Mouse (Mus musculus) thymus, postnatal 36 days (tissue): ENCODE data around the gene Cnfn.

Experiments used
- DNase-seq, 2 experiments: peaks; one replicate each; pipeline ENCODE4 v3.0.0; 2022; ENCODE audit warnings: mixed read lengths in 2 of 2

Cnfn gene

DNA sequence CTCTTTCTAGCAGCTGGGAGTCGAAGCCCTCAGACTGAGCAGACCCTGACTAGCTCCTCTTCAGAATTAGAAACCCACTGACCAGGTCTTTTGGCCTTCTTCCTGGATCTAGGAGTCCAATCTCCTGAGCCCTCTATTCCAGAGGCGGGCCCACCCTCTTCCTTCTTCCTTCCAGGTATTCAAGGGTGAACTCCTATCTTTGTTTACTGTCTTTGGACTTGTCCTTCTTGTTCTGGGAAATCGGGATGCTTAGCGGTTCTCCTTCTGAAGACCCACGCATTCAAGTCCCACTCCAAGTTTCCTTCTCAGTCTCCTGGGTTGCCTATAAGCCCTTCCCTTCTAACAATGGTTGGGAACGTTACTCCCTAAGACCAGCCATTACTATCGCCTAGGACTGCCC lies 19.4 kb upstream of the Cnfn start:
- no peak for DNase-seq

DNA sequence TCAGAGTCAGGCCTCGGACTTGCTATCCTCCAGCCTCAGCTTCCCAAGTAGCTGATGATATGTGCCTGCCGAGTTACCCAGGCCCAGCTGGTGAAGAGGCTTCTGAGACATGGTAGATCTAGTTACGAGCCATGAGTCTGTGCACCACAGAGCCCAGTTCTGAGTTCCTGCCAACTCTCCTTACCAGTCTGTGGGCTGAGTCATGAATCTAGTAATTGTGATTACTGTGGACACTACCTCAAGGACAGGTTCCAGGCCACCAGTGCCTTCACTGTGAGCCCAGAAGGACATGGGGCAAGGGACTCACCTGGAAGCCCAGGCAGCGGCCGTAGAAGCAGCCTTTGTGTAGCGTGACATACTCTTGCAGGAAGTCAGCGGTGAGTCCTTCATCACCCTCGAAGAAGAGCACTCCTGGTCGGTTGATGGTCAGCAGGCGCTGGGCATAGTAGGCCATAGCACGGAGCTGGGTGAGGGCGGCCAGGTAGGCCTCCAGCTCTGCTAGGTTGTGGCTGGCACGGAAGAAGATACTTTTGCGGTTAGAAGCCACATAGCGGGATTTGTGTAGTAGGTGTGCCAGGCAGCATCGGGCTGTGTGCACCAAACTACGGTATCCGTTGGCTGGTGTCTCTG lies 18.4 kb upstream of the Cnfn start:
- no peak for DNase-seq

DNA sequence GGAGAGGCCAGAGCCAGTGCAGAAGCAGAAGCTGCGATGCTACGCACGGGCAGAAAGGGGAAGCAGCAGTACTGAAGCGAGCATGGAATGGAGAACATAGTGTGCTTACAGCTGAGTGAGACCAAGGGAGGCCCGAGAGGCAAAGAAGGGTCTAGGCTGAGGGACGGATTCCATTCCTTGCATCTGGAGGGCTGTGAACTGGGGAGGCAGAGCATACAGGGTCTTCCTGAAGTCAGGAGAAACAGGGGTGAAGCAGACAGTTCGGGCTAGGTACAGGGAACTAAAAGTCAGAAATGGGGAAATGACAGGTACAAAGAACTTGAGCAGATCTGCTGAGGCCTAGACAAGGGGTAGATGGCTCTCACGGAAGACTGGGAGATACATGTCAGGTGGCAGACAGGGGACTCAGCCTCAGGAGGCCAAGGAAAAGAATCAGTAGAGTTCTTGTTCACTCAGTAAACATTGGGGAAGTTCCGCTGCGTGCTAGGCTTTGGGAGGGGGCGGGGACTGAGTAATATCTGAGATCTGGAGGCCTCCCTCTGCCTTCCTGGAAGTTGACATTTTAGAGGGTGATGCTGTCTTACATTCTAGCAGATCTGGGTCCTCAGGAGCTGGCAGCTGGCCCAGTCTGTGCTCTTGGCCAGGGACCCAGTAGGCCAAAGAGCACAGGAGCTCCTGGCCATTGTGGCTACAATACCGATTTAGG lies 16.5 kb upstream of the Cnfn start:
- DNase-seq: peak in 1 of 2 experiments; percentile 19

DNA sequence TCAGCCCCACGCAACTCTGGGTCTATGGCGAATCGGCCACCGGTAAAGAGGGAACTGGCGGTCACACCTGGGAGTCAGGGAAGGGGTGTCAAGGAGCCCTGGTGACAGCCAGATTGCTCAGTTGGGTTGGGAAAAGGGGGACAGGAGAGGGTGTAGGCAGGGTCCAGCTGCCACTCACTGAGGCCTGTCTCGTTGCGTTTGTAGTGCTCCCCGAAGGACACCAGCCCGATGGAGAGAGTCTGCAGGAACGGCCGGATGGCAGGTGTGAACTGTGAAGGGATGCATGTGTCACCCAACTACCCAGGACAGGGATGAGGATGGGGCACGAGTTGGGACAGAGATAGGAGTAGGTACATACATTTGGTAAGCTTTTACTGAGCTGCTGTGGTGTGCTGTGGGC lies 15.7 kb upstream of the Cnfn start:
- DNase-seq: no peak

DNA sequence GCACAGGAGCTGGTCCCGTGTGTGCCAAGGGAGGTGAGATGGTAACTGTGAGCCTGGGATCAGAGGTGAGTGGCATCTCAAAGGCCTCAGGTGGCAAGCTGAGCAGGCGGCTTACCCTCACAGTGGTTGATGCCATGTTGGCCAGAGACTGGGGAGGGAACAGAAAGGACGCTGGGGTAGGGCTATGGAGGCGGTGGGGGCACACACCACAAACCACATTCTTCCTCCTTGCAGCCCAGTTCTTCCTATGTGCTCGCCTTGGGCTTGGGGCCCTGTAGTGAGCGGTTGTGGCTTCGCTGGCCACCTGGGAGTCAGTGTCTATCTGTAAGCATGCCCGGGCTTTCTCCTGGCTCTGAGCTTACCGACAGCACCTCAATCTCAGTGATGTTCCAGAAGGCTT lies 15.3 kb upstream of the Cnfn start:
- no peak for DNase-seq

DNA sequence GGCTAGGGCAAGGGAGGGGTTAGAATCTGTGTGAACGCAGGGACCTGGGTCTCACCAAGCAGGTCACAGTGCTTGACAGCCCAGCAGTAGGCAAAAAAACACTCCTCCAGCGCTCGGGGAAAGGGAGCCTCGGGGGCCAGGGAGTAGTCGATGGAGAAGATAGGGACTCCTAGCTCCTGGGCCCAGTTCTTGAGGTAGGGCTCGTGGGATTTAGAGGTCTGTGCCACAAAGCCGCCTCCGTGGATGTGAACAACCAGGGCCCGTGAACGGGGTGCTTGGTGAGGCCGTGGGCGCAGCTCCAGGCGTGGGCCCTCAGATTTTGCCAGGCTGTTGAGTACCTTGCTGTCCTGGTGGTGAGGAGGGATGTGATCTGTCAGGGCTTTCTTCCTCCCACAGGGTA lies 14.8 kb upstream of the Cnfn start:
- no peak for DNase-seq

DNA sequence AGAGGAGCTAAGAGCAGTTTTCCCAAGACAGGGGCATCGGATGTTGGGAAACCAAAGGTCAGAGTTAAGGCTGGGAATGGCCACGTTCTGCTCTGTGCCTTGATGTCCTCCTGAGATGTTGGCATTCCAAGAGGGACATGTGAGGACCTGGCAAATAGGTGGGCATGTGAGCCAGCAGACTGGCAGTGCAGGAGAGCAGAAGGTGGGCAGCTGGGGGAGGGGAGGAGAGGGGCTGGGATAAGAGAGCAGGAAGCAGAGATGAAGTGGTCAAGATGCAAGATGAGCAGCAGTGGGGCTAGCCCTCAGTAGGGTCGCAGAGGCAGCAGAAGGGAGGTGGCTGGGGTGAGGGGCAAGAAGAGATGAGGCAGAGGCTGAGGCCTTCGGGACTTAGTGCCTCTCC lies 14.4 kb upstream of the Cnfn start:
- DNase-seq: no peak

DNA sequence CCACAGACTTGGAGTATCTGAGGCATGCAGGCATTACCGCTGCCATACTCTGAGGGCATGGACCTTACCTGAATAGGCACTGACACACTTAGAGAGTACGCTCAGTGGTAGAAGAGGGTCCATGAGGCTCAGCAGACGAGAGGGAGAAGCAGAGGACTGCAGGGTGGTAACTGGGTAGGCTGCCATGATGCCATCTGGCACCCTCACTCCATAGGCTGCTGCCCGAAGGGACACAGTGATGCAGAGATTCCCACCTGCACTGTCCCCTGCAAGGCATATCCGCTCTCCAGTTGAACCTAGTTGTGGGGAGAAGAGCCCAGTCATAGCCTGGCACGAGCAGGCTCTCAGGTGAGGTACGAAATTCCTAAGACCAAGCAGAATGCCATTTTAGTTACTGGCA lies 13.9 kb upstream of the Cnfn start:
- DNase-seq: no peak

DNA sequence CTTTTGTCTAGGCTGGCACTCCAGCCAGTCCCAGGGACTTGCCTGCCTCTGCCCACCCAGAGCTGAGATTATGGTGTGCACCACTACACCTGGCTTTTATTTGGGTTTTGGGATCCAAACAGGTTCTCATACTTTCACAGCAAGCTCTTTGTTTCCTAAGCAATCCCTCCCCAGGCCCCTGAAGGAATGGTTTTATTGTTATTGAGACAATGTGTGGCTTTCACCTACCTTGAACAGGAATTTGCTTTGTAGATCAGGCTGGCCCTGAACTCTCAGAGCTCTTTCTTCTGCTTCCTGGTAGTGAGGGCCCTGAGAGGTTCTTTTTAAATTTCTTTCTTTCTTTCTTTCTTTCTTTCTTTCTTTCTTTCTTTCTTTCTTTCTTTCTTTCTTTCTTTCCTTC lies 13.0 kb upstream of the Cnfn start:
- DNase-seq: no peak

DNA sequence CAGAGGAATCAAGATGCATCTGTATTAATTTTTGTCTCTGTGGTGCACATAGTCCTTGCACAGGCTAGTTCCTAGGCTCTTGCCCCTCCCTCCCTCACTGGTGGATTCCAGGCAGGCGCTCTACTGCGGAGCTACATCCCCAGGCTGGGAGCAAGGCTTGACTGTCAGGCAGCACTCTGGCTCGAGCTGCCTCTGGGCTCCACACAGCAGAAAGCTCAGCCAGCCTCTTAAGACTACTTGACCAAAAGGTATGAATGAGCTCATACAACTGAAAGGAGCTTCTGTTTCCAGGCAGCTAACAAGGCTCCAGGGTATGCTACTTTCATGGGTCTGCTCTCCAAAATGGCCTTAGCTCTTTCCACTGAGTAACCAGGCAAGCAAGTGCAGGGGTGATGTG lies 11.8 kb upstream of the Cnfn start:
- DNase-seq: no peak

DNA sequence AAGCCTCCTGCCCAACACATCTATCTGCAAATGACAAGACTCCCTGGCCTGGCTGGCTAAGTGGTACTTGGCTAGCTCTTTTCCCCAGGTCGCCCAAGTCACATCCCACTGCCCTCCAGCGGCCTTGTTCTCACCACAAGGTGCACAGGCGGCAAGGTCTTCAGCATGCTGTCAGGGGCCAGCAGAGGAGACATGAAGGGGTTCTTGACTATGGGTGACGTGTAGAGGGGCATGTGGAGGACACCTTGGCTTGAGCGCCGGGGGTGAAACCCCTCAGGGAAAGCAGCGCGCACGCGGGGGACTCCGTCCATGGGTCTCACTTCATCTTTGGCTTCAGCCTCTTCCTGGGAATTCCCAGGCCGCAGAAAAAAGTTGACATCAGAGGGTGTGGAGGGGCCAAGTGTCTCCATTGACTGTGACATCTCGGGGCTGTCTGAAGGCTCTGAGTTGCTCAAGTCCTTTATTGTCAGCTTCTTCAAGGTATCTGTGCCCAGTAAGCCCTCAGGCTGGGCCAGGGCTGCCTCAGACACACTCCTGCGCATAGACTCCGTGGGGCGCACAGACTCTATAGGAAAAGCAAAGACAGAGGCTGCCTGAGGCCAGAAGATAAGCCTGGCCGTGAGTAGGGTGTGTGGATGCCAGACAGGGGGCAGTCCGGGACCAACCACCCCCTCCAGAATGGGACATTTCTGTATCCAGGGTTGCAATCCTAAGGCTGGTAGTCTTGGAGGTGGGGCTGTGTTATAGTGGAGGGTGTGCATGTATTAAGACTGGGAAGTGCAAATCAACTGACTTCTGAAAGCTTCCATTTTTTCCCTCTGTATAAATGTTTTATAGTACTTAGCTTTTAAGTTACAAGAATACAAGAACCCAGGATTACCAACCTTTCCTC lies 11.1 kb upstream of the Cnfn start:
- DNase-seq: peak; percentile 21 to 49

DNA sequence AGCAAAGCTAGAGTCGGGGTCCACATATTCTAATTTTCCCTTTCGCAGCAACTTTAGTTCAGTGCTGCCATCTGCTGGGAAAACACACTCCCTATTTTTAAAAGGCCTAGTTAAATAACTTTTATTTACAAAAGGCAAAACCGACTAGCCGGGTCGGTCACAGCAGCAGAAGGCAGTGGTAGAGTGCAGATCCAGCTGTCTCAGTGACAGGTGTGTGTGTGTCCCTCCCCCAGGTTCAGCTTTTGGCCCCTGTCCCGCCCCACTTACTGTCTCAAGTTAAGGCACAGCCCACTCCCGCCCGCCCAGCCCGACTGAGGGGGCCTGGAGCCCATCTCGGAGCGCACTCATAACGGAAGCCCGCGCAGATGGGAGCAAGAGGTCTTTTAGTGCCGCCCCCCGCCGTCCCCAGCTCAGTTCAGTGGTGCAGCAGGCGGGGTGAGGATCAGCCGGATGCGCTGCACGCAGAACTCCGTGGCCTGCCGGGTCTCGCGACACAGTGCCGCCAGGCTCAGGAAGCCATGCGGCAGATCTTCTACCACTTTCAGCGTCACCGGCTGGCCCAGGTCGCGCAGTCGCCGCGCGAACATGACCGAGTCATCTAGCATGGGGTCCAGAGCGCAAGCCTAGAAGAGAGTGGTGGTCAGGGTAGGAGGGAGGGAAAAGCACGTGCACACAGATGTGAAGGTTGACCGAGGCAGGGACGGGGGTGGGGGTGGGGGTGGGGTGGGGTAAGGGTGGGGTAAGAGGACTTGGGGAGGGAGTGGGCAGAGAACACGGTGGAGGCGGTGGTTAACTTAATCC lies 10.2 kb upstream of the Cnfn start:
- DNase-seq: peak; percentile 86 to 93

DNA sequence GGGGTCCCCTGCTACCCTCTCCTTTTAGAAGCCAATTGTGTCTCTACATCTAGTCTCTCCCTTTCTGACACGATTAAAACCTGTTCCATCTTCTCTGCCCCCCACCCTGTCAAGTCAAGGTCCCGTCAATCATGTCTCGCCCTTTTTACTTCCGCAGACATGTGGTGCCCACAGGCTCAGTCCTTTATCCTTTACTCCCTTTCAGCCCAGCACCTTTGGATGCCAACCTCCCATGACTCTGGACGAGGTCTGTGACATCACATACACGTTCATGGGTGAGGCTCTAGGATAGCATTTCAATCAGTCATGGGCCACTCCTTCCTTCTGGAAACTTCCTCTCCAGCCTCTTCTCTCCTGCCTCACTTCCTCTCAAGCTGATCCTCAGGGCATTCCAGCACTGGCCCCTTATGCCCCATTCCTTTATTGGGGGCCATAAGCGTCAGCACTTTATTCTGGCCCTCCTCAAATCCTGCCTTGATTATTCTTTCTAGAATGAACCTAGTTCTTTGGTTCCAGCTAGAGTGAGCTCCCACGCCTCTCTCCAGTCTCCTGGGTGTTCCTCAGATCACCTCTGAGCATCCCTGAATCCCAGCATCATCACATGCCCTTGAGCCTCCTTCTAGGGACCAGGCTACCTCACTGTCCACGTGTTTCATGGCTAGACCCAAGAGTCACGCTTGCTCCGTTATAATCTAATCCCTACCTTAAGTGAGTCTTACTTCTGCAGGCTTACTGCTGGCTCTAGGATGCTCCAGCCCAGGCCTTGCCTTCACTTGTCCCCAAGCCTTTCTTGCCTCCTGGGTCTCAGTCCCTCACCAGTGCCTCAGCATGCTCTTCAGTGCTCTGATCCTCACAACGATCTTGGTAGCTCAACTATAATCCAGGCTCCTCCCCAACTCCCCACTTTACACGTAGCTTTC lies 8.9 kb upstream of the Cnfn start:
- DNase-seq: no peak

DNA sequence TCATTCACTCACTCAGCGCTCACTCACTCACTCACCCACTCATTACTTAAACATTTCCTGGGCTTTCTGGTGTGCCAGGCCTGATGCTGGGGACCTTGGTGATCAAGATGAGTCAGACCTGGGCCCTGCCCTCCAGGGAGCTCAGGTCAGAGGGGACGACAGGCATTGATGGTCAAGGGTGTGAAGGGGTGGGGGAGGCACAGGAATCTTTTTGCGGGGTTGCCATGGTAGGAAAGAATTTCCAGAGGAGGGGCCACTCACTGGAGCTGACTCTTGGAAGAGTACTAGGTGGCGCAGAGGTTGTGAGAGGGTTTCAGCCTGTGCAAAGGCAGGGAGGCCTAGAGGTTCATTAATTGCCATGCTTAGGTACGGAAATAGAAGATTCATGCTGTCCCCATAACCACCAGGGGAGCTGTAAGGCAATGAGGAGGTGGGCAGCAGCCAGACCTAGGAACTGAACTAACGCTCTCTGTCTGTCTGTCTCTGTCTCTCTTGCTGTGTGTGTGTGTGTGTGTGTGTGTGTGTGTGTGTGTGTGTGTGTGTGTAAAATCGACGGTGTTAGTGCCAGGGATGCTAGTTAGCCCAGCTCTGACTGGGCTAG lies 7.7 kb upstream of the Cnfn start:
- no peak for DNase-seq

DNA sequence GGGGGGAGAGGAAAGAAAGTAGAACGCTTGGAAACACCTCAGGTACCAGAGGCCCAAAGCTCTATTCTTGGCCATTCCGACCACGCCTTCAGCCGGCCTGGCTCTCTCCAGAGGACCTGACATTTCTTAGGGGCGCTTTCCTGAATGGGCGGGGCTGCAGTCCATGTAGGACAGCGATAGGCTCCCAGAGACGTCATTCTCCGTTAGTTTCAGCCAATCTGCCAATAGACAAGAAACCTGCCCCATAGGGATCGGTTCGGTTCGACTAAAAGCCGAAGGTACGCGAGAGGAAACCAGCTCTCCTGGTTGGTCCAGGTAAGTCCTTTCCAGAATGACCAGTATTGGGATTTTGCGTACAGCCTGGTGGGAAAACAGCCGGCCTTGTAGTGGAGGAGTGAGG lies 7.0 kb upstream of the Cnfn start:
- DNase-seq: no peak

DNA sequence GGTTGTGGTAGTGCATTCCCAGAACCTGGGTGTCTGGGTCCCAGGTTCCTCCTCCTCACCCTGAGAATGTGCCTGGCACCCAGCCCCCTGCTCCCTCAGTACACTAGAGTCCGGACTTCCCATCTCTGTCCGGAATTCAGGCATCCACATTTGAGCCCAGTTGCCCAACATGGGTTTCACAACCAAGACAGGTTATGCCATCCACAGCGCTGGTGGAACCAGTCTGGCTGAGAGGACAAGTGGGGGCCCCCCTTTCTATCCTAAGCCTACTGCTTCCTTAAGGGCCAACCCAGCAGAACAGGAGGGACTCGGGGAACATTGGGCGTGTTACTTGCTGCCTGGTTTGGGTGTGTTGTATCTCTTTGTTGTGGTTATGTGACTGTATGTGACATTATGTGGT lies 2.9 kb upstream of the Cnfn start:
- DNase-seq: no peak

DNA sequence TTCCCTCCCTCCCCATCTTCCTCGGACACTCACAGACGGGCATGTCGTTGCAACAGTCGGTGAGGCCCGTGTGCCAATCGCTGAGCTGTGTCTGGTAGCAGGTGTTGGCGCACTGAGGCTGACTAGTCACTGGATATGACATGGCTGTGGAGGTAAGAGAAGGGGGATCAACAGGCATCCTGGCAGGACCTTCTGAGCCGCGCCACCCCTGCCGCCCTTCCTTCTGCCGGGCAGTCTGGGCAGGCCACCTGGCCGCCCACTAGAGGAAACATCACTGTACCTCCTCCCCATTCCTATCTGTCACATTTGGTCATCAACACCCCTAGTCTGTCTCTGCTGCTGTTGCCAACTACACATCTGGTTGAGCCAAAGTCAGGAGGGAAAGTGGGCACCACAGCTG lies 1.2 kb downstream of the Cnfn start:
- DNase-seq: no peak

DNA sequence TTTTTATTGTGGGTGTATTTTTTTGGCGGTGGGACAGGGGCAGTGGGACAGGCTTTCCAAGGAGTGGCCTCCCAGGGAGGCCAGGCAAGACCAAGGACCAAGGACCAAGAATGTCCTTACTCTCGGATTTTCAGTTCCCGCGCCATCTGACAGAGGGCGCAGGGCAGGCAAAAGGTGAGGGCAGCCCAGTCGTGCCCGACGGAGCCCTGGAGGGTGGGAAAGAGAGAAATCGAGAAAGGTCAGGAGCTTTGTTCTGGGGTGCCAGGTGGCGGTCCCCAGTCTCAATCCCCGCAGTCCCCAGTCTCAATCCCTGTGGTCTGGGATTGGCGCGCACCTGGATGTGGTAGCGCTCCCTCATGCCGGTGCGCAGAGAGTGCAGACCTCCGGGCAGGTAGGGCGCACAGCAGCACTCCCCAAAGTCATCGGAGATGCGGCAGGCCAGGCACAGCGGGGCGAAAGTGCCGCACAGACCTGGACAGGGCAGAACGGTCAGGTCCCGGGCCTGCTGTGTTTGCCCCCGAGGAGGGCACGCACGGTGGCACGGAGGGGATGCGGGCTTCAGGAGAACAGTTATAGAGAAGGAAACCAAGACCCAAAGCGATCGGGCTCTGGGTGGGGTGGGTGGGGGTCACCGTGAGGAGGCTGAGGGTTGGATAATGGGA lies 1.8 kb downstream of the Cnfn start:
- DNase-seq: peak; percentile 25 to 29

DNA sequence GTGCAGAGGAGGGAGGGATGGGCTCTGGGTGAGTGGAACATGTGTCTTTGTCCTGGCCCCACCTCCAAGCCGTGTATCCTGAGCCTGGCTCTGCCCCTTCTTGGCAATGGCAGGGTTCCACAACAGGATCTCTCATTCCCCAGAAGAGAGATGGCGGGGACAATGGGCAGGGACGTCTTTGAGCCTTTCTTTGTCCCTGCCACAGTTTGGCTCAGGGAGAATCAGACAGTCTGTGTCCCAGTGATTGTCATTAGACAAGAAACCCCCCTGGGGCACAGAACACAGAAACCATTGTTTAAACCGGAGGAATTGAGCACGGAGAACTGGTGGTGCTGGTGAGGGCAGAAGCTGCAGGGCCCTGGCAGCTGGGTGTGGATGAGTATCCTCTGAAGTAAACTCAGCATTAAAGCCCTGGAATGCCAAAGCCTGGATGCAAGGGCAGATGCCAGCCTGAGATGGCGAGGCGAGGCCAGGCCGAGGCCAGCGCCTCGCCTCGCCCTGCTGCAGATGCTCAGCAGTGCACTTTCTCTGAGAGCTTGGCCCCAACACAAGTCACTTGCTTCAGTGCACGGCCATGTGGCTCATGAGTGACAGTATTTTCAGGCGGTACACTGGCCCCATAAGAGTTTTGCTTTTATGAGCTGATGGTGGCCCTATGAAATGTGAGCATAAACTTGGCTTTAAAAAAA lies 3.4 kb downstream of the Cnfn start:
- no peak for DNase-seq

DNA sequence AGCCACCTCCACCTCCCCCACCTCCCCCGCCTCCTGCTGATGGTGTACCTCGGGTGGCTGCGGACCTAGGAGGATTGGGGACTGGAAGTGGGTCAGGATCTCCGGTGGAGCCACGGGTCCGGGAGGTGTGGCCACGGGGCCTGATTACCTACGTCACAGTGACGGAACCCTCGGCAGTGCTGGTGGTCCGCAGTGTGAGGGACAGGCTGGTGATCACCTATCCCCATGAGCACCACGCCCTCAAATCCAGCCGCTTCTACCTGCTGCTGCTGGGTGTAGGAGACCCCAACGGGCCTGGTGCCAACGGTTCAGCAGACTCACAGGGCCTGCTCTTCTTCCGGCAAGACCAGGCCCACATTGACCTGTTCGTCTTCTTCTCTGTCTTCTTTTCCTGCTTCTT lies 5.9 kb downstream of the Cnfn start:
- no peak for DNase-seq
